Mouse (Mus musculus) liver, embryonic 14.5 days (tissue): ENCODE results near the gene March8. TPM values are rescaled to one million over a fixed set of nuclear protein-coding genes. Genes with fewer than 3 reads are reported as not detected.

Experiments
- ATAC-seq: fragments of 200-750 bp; cut with Nextera tagmentation; 2 replicates; pipeline ENCODE4 v1.8.0; 2017; ENCODE audit warnings: moderate number of reproducible peaks, mild to moderate bottlenecking, moderate library complexity; ENCODE audit not compliant: insufficient read depth
- DNase-seq, 3 experiments: peaks; one replicate each; pipeline ENCODE4 v3.0.0-alpha.2; 2012 to 2013; ENCODE audit warnings: low read depth in 3 of 3, low spot score in 3 of 3
- H3K27ac ChIP-seq: fragments of 300-500 bp; sonication (generic); 2 replicates; pipeline ENCODE4 v1.5.1; 2014; ENCODE audit warnings: moderate library complexity, mild to moderate bottlenecking, control low read depth, inconsistent platforms
- H3K27me3 ChIP-seq: fragments of 300-500 bp; sonication (generic); 2 replicates; pipeline ENCODE4 v1.6.1; 2014; ENCODE audit warnings: mild to moderate bottlenecking, low read length, moderate library complexity; ENCODE audit not compliant: control insufficient read depth, insufficient read depth
- H3K36me3 ChIP-seq: fragments of 300-500 bp; sonication (generic); replicated peaks from 2 replicates; pipeline ENCODE4 v1.6.1; 2014; ENCODE audit warnings: low read depth; ENCODE audit not compliant: control insufficient read depth, insufficient read depth
- H3K4me1 ChIP-seq, 2 experiments: fragments of 200-500 bp in 1 of 2; fragments of 300-500 bp in 1 of 2; sonication (generic) in 1 of 2; replicated peaks; 2 replicates each; pipeline ENCODE4 v1.6.1; 2012 to 2014; ENCODE audit warnings: antibody characterized with exemption in 1 of 2, inconsistent platforms in 1 of 2, low read length in 1 of 2; ENCODE audit not compliant: control insufficient read depth in 2 of 2, insufficient read depth in 2 of 2
- H3K4me2 ChIP-seq: fragments of 300-500 bp; sonication (generic); 2 replicates; pipeline ENCODE4 v1.6.1; 2014; ENCODE audit warnings: low read depth, mild to moderate bottlenecking, control low read depth, moderate library complexity
- H3K4me3 ChIP-seq, 2 experiments: fragments of 200-500 bp in 1 of 2; fragments of 300-500 bp in 1 of 2; sonication (generic) in 1 of 2; 2 replicates each; pipeline ENCODE4 v1.5.1; 2012 to 2014; ENCODE audit warnings: low read depth in 2 of 2, low read length in 2 of 2, mild to moderate bottlenecking in 2 of 2, control low read depth in 1 of 2, inconsistent platforms in 1 of 2, moderate library complexity in 1 of 2; ENCODE audit not compliant: insufficient read depth in 1 of 2
- H3K9ac ChIP-seq: fragments of 300-500 bp; sonication (generic); replicated peaks from 2 replicates; pipeline ENCODE4 v1.6.1; 2014; ENCODE audit warnings: mild to moderate bottlenecking, control low read depth, moderate library complexity
- H3K9me3 ChIP-seq: fragments of 300-500 bp; sonication (generic); 2 replicates; pipeline ENCODE4 v1.6.1; 2016; ENCODE audit warnings: low read length, mixed read lengths; ENCODE audit not compliant: control insufficient read depth
- CTCF ChIP-seq: IDR thresholded peaks from 2 replicates; pipeline ENCODE4 v1.5.1; 2016; ENCODE audit warnings: antibody characterized with exemption, low read depth, control low read depth
- EP300 ChIP-seq: IDR thresholded peaks from 2 replicates; pipeline ENCODE4 v1.6.1; 2016; ENCODE audit warnings: antibody characterized with exemption, low read depth
- WGBS: fragments of 180-500 bp; shearing (Covaris S2); extraction: QIAGEN DNeasy Blood & Tissue Kit; methylation state at CpG from one replicate; pipeline ENCODE4 v1.1.7; 2014; ENCODE audit not compliant: insufficient replicate concordance; 5-methylcytosine and 5-hydroxymethylcytosine counted together
- polyA plus RNA-seq, 2 experiments: library from polyadenylated mRNA; depleted of rRNA in 1 of 2; stranded (reverse) in 1 of 2; unstranded in 1 of 2; fragments of >200 nt; fragmentation: Nextera tagmentation in 1 of 2; extraction: Ambion mirVana in 1 of 2; gene quantifications; 2 replicates each; pipeline versions ENCODE4 v1.2.1 to v1.2.3; 2012 to 2014

The March8 gene
- polyA plus RNA-seq, 2 experiments: 80.1 to 82.4 TPM

- H3K9me3 ChIP-seq: no peaks in the 10 kb centered on the region
- peaks cover 34% of the 10 kb centered on the region for H3K36me3 ChIP-seq
- H3K9ac ChIP-seq: no peak overlapping the region
- no peaks in the 10 kb centered on the region for H3K4me1 ChIP-seq
- no peak overlapping the region for H3K4me3 ChIP-seq
- no peaks in the 10 kb centered on the region for H3K27me3 ChIP-seq
- 91% methylated on average over 2 of the region's 2 CpGs for WGBS
- TF ChIP-seq CTCF (no peak), EP300 (no peak)
- no peak overlapping the region for H3K27ac ChIP-seq
- no peak overlapping the region for H3K4me2 ChIP-seq
- ATAC-seq (no peak), DNase-seq (no peak)
Measured at GRCm38 (mm10) chr6:116394916-116395648, 57.3 kb downstream of the March8 start.

- Histone ChIP-seq H3K4me1 (no peaks in the 10 kb centered on the region), H3K4me2 (no peak overlapping the region), H3K4me3 (no peak overlapping the region), H3K27ac (no peak overlapping the region), H3K36me3 (peaks cover 46% of the 10 kb centered on the region), H3K27me3 (no peaks in the 10 kb centered on the region), H3K9me3 (no peaks in the 10 kb centered on the region), H3K9ac (no peak overlapping the region)
- DNase-seq (no peak), ATAC-seq (no peak)
- TF ChIP-seq EP300 (no peak), CTCF (no peak)
- WGBS: 78% methylated on average over 6 of the region's 6 CpGs
Measured at GRCm38 (mm10) chr6:116397621-116398020, 59.8 kb downstream of the March8 start.

- Histone ChIP-seq H3K36me3 (peaks cover 47% of the 10 kb centered on the region), H3K4me1 (no peaks in the 10 kb centered on the region), H3K4me2 (no peak overlapping the region), H3K27me3 (no peaks in the 10 kb centered on the region), H3K4me3 (no peak overlapping the region), H3K9me3 (no peaks in the 10 kb centered on the region), H3K9ac (no peak overlapping the region), H3K27ac (no peak overlapping the region)
- no peak for TF ChIP-seq CTCF
- TF ChIP-seq EP300: no peak
- ATAC-seq (no peak), DNase-seq (no peak)
- 86% methylated on average over 2 of the region's 2 CpGs for WGBS
Measured at GRCm38 (mm10) chr6:116398136-116398535, 60.3 kb downstream of the March8 start.

DNA sequence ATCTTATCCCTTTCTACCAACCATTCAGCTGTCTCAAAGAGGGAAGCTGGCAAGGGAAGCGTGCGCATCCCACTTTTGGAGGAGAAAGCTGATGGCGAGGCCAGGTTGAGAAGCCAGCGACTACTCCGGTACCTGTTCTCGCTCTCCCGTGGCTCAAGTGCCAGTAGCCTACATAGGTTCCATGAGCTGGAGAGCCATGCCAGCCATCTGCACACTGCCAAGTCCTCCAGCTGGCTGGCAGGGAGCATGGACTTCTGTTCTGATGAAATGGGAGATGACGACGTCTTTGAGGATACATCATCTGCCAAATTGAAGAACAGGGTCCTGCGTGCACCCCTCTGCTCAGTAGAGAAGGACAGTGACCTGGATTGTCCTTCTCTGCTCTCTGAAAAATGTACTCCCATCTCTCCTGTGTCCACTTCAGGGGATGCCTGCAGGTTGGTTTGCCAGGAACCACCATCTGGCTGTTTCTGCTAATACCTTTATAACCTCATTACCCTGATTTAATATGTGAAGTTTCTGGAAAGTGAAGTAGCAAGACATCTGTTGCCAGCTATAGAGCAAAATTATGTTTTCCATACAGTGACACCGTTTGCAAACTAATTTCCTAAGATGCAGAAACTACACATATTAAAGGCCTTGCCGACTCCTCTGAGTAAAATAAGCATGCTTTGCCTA is 64.1 kb downstream of the March8 start:
- H3K4me1 ChIP-seq: no peaks in the 10 kb centered on the region
- H3K27ac ChIP-seq: no peak overlapping the region
- peaks cover 67% of the 10 kb centered on the region for H3K36me3 ChIP-seq
- no peak for DNase-seq
- no peaks in the 10 kb centered on the region for H3K27me3 ChIP-seq
- 94% methylated on average over 12 of the region's 12 CpGs for WGBS
- H3K4me3 ChIP-seq: no peak overlapping the region
- no peak overlapping the region for H3K4me2 ChIP-seq
- ATAC-seq: no peak
- H3K9ac ChIP-seq: no peak overlapping the region
- no peaks in the 10 kb centered on the region for H3K9me3 ChIP-seq
- no peak for TF ChIP-seq CTCF
- TF ChIP-seq EP300: no peak

- TF ChIP-seq CTCF: no peak
- no peak for TF ChIP-seq EP300
- Histone ChIP-seq H3K4me3 (no peak overlapping the region), H3K27me3 (no peaks in the 10 kb centered on the region), H3K27ac (no peak overlapping the region), H3K9me3 (no peaks in the 10 kb centered on the region), H3K4me2 (no peak overlapping the region), H3K4me1 (no peaks in the 10 kb centered on the region), H3K36me3 (peaks cover 67% of the 10 kb centered on the region), H3K9ac (no peak overlapping the region)
- DNase-seq: no peak
- ATAC-seq: no peak
- 92% methylated on average over 3 of the region's 3 CpGs for WGBS
Measured at GRCm38 (mm10) chr6:116402426-116402825, 64.6 kb downstream of the March8 start.
